Mouse (Mus musculus): ENCODE data around the gene Mark1. TPM values are rescaled to one million over a fixed set of nuclear protein-coding genes. Genes with fewer than 3 reads are reported as not detected.

Mark1 gene
- polyA plus RNA-seq, 1 experiment from 2014 or later: 12.5 TPM

DNA sequence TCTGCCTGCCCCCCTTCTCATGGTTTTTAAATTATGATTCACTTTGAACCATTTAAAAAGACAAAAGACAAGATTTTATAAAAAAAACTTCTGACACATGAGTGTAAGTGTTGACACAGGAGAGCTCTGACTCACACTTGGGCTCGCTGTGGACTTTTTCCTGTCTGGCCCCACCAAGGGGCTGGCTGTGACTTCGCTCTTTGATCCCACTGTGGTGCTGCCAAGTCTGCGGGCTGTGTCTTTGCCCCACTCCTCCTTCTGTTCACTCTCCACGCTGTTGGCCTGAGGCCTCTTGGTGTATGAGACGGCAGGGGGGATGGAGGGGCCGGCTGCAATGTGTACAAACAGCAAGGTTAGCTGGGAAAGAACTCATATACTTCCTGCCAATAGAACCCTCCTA lies 87.5 kb downstream of the Mark1 start:
- WGBS: 71% methylated on average over 6 of the region's 6 CpGs
- Histone ChIP-seq H3K9me3 (ENCODE audit: control insufficient read depth, low read length) (no peaks in the 10 kb centered on the region), H3K4me1 (replicated peaks; ENCODE audit: control insufficient read depth, insufficient read depth, low read length) (peaks cover 4% of the 10 kb centered on the region; the same call in 1 of the 2 replicates), H3K27ac (no peak overlapping the region), H3K4me2 (replicated peaks) (no peak overlapping the region), H3K36me3 (replicated peaks; ENCODE audit: control insufficient read depth, insufficient read depth) (peaks cover 89% of the 10 kb centered on the region), H3K27me3 (ENCODE audit: control insufficient read depth, insufficient read depth, low read length) (no peaks in the 10 kb centered on the region), H3K9ac (no peak overlapping the region), H3K4me3 (replicated peaks; ENCODE audit: low read length) (no peak overlapping the region)
- DNase-seq (ENCODE audit: low spot score) (no peak), ATAC-seq (ENCODE audit: low FRiP score) (no peak)

DNA sequence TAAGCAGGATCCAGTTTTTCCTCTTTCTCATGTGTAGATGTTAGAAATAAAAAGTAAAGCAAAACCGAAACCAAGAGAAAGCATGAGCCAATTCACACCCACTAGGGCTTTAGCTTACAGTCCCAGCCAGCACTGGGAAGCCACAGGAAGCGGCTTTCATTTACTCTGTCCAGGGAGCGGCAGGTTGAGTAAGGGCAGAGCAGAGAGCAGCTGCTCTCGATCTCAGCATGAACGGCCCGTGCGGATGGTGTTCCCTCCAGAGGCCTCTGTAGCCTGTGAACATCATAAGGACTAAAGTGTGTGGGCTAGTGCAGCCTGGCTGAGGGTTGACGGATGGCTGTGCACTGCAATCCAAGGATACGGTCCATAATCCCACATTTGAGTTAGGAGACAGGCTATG lies 90.8 kb downstream of the Mark1 start:
- Histone ChIP-seq H3K27ac (no peak overlapping the region), H3K4me2 (replicated peaks) (no peak overlapping the region), H3K9ac (no peak overlapping the region), H3K27me3 (ENCODE audit: control insufficient read depth, insufficient read depth, low read length) (no peaks in the 10 kb centered on the region), H3K36me3 (replicated peaks; ENCODE audit: control insufficient read depth, insufficient read depth) (peaks cover 99% of the 10 kb centered on the region), H3K9me3 (ENCODE audit: control insufficient read depth, low read length) (no peaks in the 10 kb centered on the region), H3K4me1 (replicated peaks; ENCODE audit: control insufficient read depth, insufficient read depth, low read length) (peaks cover 24% of the 10 kb centered on the region; the same call in 1 of the 2 replicates), H3K4me3 (replicated peaks; ENCODE audit: low read length) (no peak overlapping the region)
- DNase-seq (ENCODE audit: low spot score) (no peak), ATAC-seq (ENCODE audit: low FRiP score) (no peak)
- WGBS: 47% methylated on average over 9 of the region's 9 CpGs

DNA sequence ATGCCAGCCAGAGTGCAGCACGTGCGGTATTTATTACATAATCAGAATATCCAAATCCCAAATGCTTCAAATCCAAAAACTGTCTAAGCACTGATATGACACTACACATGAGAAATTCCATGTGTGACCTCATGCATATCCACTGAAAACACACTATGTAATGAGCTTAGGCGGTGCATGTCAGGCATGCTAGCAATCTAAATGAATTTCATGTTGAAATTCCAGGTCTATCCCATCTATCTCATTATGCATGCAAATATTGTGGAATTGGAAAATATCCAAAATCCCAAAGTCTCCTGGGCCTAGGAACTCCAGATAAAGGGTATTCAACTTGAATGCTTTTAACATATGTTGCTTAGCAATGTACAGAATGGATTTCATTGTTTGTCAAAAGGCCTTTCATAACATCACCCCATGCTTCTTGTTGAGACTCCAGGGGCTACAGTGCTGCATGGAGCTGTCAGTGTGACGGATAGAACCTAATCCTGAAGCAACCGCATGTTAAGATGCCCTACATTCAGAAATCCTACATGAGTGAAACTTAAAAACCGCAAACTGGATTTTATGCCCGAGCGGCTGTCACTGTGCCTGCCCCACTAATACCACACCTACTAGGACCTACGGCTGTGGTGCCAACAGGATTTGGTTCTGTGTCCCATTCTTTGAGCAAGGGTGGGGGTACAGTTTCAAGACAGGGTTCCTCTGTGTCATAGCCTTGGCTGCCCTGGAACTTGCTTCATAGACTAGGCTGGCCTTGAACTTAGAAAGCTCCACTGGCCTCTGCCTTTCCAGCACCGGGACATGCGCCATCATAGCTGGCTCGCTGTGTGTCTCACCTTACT lies 93.2 kb downstream of the Mark1 start:
- no peaks in the 10 kb centered on the region for H3K27me3 ChIP-seq (ENCODE audit: control insufficient read depth, insufficient read depth, low read length)
- no peaks in the 10 kb centered on the region for H3K9me3 ChIP-seq (ENCODE audit: control insufficient read depth, low read length)
- H3K36me3 ChIP-seq (replicated peaks; ENCODE audit: control insufficient read depth, insufficient read depth): peaks cover 90% of the 10 kb centered on the region
- no peak overlapping the region for H3K9ac ChIP-seq
- peaks cover 24% of the 10 kb centered on the region; the same call in 1 of the 2 replicates for H3K4me1 ChIP-seq (replicated peaks; ENCODE audit: control insufficient read depth, insufficient read depth, low read length)
- H3K4me2 ChIP-seq (replicated peaks): no peak overlapping the region
- H3K4me3 ChIP-seq (replicated peaks; ENCODE audit: low read length): no peak overlapping the region
- DNase-seq (ENCODE audit: low spot score) (peak; percentile 72), ATAC-seq (ENCODE audit: low FRiP score) (peak; percentile 67)
- peak overlapping the region; percentile 72 for H3K27ac ChIP-seq
- 48% methylated on average over 12 of the region's 12 CpGs for WGBS

DNA sequence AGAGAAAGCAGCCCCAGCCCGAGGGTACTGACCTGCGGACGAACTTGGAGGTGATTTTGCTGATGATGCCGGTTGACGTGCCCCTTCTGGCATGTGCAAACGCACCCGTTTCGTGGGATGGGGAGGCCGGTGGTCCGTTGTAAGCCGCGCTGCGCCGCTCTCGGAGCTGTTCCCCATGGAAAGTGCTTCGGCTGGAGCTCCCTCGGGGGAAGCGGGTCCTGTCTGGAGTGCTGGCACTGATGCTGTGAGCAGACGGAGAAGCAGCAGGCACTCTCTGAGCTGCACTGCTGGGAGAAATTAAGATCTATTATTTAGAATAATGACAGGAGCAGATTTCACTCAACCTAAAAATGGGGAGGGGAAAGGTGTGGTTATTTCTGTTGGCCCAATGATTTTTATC lies 94.0 kb downstream of the Mark1 start:
- ATAC-seq (ENCODE audit: low FRiP score): no peak
- 37% methylated on average over 19 of the region's 19 CpGs for WGBS
- peaks cover 24% of the 10 kb centered on the region; the same call in 1 of the 2 replicates for H3K4me1 ChIP-seq (replicated peaks; ENCODE audit: control insufficient read depth, insufficient read depth, low read length)
- no peaks in the 10 kb centered on the region for H3K9me3 ChIP-seq (ENCODE audit: control insufficient read depth, low read length)
- no peak overlapping the region for H3K4me3 ChIP-seq (replicated peaks; ENCODE audit: low read length)
- H3K36me3 ChIP-seq (replicated peaks; ENCODE audit: control insufficient read depth, insufficient read depth): peaks cover 90% of the 10 kb centered on the region
- 0 out of 2 replicates have a peak overlapping the region, but pooled peaks have one; percentile 47 for H3K27ac ChIP-seq
- H3K27me3 ChIP-seq (ENCODE audit: control insufficient read depth, insufficient read depth, low read length): no peaks in the 10 kb centered on the region
- H3K9ac ChIP-seq: 0 out of 2 replicates have a peak overlapping the region, but pooled peaks have one; percentile 20
- DNase-seq (ENCODE audit: low spot score): peak; percentile 53
- H3K4me2 ChIP-seq (replicated peaks): 0 out of 2 replicates have a peak overlapping the region, but pooled peaks have one; percentile 10

DNA sequence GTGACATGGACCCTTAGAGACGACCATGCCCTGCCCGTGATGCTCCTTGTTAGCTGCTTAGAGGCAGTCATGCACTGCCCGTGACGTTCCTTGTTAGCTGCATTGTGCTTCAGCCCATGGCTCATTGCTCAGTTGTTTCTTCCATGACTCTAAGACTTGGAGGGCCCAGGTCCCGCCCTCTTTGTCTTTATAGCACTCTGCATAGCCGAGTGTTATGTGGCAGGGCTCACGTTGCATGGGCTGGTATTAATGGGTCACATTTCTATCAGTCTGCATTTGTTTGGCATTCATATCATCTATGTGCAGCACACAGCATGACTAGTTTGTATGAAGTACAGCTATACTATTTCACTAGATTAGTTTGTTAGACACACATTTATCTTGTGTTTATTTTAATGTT lies 95.7 kb downstream of the Mark1 start:
- no peak overlapping the region for H3K27ac ChIP-seq
- WGBS: 34% methylated on average over 7 of the region's 7 CpGs
- no peak for ATAC-seq (ENCODE audit: low FRiP score)
- no peaks in the 10 kb centered on the region for H3K9me3 ChIP-seq (ENCODE audit: control insufficient read depth, low read length)
- H3K4me1 ChIP-seq (replicated peaks; ENCODE audit: control insufficient read depth, insufficient read depth, low read length): peaks cover 24% of the 10 kb centered on the region; the same call in 1 of the 2 replicates
- no peak overlapping the region for H3K9ac ChIP-seq
- no peak overlapping the region for H3K4me3 ChIP-seq (replicated peaks; ENCODE audit: low read length)
- DNase-seq (ENCODE audit: low spot score): no peak
- H3K27me3 ChIP-seq (ENCODE audit: control insufficient read depth, insufficient read depth, low read length): no peaks in the 10 kb centered on the region
- H3K4me2 ChIP-seq (replicated peaks): no peak overlapping the region
- peaks cover 89% of the 10 kb centered on the region for H3K36me3 ChIP-seq (replicated peaks; ENCODE audit: control insufficient read depth, insufficient read depth)

DNA sequence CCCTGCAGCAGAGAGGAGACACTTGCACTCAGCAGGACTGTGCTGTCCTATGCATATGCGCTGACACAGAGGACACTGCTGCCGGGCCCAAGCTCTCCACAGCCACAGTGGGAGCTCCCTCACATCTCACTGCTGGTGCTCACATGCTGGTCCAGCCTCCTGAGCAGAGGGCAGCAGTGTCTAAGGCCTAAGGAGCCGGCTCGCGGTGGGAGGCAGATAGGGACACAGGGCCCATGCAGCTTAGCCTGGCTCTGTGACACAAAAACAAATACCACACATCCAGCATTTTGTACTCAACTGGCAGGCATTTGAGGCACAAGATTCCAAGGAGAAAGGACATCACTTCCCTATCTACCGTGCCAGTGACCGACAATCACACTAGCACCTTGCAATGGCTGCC lies 96.5 kb downstream of the Mark1 start:
- Histone ChIP-seq H3K4me3 (replicated peaks; ENCODE audit: low read length) (no peak overlapping the region), H3K4me2 (replicated peaks) (no peak overlapping the region), H3K27ac (no peak overlapping the region), H3K9ac (no peak overlapping the region), H3K4me1 (replicated peaks; ENCODE audit: control insufficient read depth, insufficient read depth, low read length) (peaks cover 24% of the 10 kb centered on the region; the same call in 1 of the 2 replicates), H3K9me3 (ENCODE audit: control insufficient read depth, low read length) (no peaks in the 10 kb centered on the region), H3K36me3 (replicated peaks; ENCODE audit: control insufficient read depth, insufficient read depth) (peaks cover 88% of the 10 kb centered on the region), H3K27me3 (ENCODE audit: control insufficient read depth, insufficient read depth, low read length) (no peaks in the 10 kb centered on the region)
- ATAC-seq (ENCODE audit: low FRiP score): no peak
- no peak for DNase-seq (ENCODE audit: low spot score)
- 38% methylated on average over 7 of the region's 7 CpGs for WGBS

DNA sequence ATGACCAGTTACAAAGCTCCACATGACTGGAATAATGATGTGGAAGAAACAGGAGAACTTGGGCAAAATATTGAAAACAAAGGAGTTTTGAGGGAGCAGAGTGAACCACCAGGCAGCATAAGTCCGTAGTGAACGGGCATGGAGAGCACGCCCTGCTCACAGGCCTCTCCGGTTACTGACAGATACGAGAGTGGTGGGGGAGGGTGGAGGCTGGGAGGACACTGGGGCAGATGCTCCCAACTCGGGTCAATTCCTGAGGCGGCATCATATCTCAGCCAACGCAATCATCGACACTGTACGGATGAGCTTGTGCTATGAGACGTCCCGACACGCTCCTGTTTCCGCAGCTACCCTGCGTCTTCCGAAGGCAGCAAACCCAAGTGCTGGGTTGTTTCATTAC lies 102.0 kb downstream of the Mark1 start:
- H3K9ac ChIP-seq: no peak overlapping the region
- H3K36me3 ChIP-seq (replicated peaks; ENCODE audit: control insufficient read depth, insufficient read depth): peaks cover 54% of the 10 kb centered on the region
- H3K9me3 ChIP-seq (ENCODE audit: control insufficient read depth, low read length): no peaks in the 10 kb centered on the region
- H3K4me3 ChIP-seq (replicated peaks; ENCODE audit: low read length): no peak overlapping the region
- no peak for ATAC-seq (ENCODE audit: low FRiP score)
- H3K4me1 ChIP-seq (replicated peaks; ENCODE audit: control insufficient read depth, insufficient read depth, low read length): no peaks in the 10 kb centered on the region
- no peak overlapping the region for H3K4me2 ChIP-seq (replicated peaks)
- H3K27me3 ChIP-seq (ENCODE audit: control insufficient read depth, insufficient read depth, low read length): no peaks in the 10 kb centered on the region
- WGBS: 78% methylated on average over 16 of the region's 16 CpGs
- H3K27ac ChIP-seq: no peak overlapping the region
- no peak for DNase-seq (ENCODE audit: low spot score)

DNA sequence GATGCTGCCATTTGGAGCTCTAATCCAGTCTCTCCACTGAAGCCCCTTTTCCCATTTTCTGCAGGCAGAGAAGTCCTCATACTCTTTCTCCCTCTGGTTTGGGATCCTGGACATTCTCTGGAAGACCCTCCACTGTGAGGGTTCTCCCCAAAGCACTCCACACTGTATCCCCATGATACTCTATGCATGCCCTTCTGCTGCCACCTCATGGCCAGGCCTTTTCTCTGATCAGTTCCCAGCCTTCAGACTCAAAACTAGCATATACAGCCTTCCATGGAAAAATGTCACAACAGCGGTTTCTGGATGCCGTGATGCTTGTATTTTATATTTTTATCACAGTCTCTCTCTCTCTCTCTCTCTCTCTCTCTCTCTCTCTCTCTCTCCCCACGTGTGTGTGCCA lies 107.4 kb downstream of the Mark1 start:
- no peaks in the 10 kb centered on the region for H3K9me3 ChIP-seq (ENCODE audit: control insufficient read depth, low read length)
- no peak overlapping the region for H3K4me3 ChIP-seq (replicated peaks; ENCODE audit: low read length)
- H3K36me3 ChIP-seq (replicated peaks; ENCODE audit: control insufficient read depth, insufficient read depth): peaks cover 10% of the 10 kb centered on the region
- 79% methylated on average over 3 of the region's 3 CpGs for WGBS
- ATAC-seq (ENCODE audit: low FRiP score) (no peak), DNase-seq (ENCODE audit: low spot score) (no peak)
- no peak overlapping the region for H3K9ac ChIP-seq
- H3K4me2 ChIP-seq (replicated peaks): no peak overlapping the region
- no peaks in the 10 kb centered on the region for H3K4me1 ChIP-seq (replicated peaks; ENCODE audit: control insufficient read depth, insufficient read depth, low read length)
- no peaks in the 10 kb centered on the region for H3K27me3 ChIP-seq (ENCODE audit: control insufficient read depth, insufficient read depth, low read length)
- no peak overlapping the region for H3K27ac ChIP-seq

DNA sequence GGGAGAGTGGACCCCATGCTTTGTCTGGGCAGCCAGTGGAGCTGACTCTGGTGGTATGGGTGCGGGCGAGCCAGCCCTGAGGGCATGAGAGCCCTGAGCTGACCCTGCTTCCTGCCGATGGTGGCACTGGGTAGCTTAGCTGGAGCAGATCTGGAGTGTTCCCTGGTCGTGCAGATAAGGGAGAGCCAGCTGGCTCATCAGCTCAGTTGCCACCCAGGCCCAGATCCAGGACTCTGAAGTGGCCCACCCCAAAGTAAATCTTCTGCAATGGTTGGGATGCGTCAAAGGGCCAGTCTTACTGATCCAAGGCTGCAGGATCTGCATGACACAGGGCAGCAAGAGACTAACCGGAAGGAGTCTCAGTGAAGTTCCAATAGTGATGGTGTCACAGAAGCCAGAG lies 109.9 kb downstream of the Mark1 start:
- Histone ChIP-seq H3K27me3 (ENCODE audit: control insufficient read depth, insufficient read depth, low read length) (peaks cover under 1% of the 10 kb centered on the region; the same call in 1 of the 2 replicates), H3K4me2 (replicated peaks) (no peak overlapping the region)
- over 99% methylated on average over 6 of the region's 6 CpGs for WGBS

More for the DNA sequence above, 109.9 kb downstream of the Mark1 start:
- H3K9ac ChIP-seq: no peak overlapping the region
- DNase-seq (ENCODE audit: low spot score) (no peak), ATAC-seq (ENCODE audit: low FRiP score) (no peak)
- no peak overlapping the region for H3K27ac ChIP-seq
- H3K4me3 ChIP-seq (replicated peaks; ENCODE audit: low read length): no peak overlapping the region
- no peaks in the 10 kb centered on the region for H3K4me1 ChIP-seq (replicated peaks; ENCODE audit: control insufficient read depth, insufficient read depth, low read length)
- no peaks in the 10 kb centered on the region for H3K9me3 ChIP-seq (ENCODE audit: control insufficient read depth, low read length)
- no peaks in the 10 kb centered on the region for H3K36me3 ChIP-seq (replicated peaks; ENCODE audit: control insufficient read depth, insufficient read depth)
